Mouse (Mus musculus): Measurements from ENCODE around the gene Parm1. TPM values are rescaled to one million over a fixed set of nuclear protein-coding genes. Genes with fewer than 3 reads are reported as not detected.

Gene Parm1
- total RNA-seq (2021): 10 to 100 TPM; 18.2 to 21.7 TPM
- long read RNA-seq, experiment 1, full-length matches to known transcripts: 15 of 27 reads
- long read RNA-seq, experiment 1, partial matches to known transcripts: 3 of 27 reads
- long read RNA-seq, experiment 1, other reads (novel, unspliced or antisense): 9 of 27 reads
- long read RNA-seq, experiment 2, full-length matches to known transcripts: 9 of 18 reads
- long read RNA-seq, experiment 2, partial matches to known transcripts: 0 of 18 reads
- long read RNA-seq, experiment 2, other reads (novel, unspliced or antisense): 9 of 18 reads

GRCm38 (mm10) chr5:91517480-91518301 is at the start of gene Parm1:
TSS of gene Parm1 (plus strand) at chr5:91517615.
- peak; percentile 84 for DNase-seq (ENCODE audit: low spot score)

- no peak for DNase-seq (ENCODE audit: low spot score)
These were observed 42.2 kb upstream of the Parm1 start for GRCm38 (mm10) chr5:91475241-91475640.

GRCm38 (mm10) chr5:91476863-91477262 is 40.6 kb upstream of the Parm1 start:
- no peak for DNase-seq (ENCODE audit: low spot score)

- no peak for DNase-seq (ENCODE audit: low spot score)
These were observed 38.7 kb upstream of the Parm1 start for GRCm38 (mm10) chr5:91478673-91479072.

GRCm38 (mm10) chr5:91480129-91480528 is 37.3 kb upstream of the Parm1 start:
- DNase-seq (ENCODE audit: low spot score): no peak

- no peak for DNase-seq (ENCODE audit: low spot score)
These were observed 33.1 kb upstream of the Parm1 start for GRCm38 (mm10) chr5:91484324-91484723.

- no peak for DNase-seq (ENCODE audit: low spot score)
These were observed 23.0 kb upstream of the Parm1 start for GRCm38 (mm10) chr5:91494456-91494855.

- DNase-seq (ENCODE audit: low spot score): no peak
These were observed 16.1 kb upstream of the Parm1 start for GRCm38 (mm10) chr5:91501361-91501760.

- DNase-seq (ENCODE audit: low spot score): no peak
These were observed 15.0 kb upstream of the Parm1 start for GRCm38 (mm10) chr5:91502366-91502765.

GRCm38 (mm10) chr5:91504320-91504922 is 13.0 kb upstream of the Parm1 start:
- no peak for DNase-seq (ENCODE audit: low spot score)

- no peak for DNase-seq (ENCODE audit: low spot score)
These were observed 338 bp upstream of the Parm1 start for GRCm38 (mm10) chr5:91517077-91517476.

GRCm38 (mm10) chr5:91518302-91518790 is 931 bp downstream of the Parm1 start:
- DNase-seq (ENCODE audit: low spot score): no peak

GRCm38 (mm10) chr5:91518946-91519345 is 1.5 kb downstream of the Parm1 start:
- DNase-seq (ENCODE audit: low spot score): peak; percentile 33

GRCm38 (mm10) chr5:91519521-91519920 is 2.1 kb downstream of the Parm1 start:
- DNase-seq (ENCODE audit: low spot score): no peak

- no peak for DNase-seq (ENCODE audit: low spot score)
These were observed 15.5 kb downstream of the Parm1 start for GRCm38 (mm10) chr5:91532748-91533496.

GRCm38 (mm10) chr5:91559071-91559610 is 41.7 kb downstream of the Parm1 start:
- DNase-seq (ENCODE audit: low spot score): no peak

- no peak for DNase-seq (ENCODE audit: low spot score)
These were observed 42.3 kb downstream of the Parm1 start for GRCm38 (mm10) chr5:91559711-91560110.

- DNase-seq (ENCODE audit: low spot score): peak; percentile 15
These were observed 44.0 kb downstream of the Parm1 start for GRCm38 (mm10) chr5:91561394-91561793.

- peak; percentile 10 for DNase-seq (ENCODE audit: low spot score)
These were observed 45.1 kb downstream of the Parm1 start for GRCm38 (mm10) chr5:91562486-91562885.

GRCm38 (mm10) chr5:91564054-91564453 is 46.6 kb downstream of the Parm1 start:
- DNase-seq (ENCODE audit: low spot score): peak; percentile 8

- no peak for DNase-seq (ENCODE audit: low spot score)
These were observed 48.0 kb downstream of the Parm1 start for GRCm38 (mm10) chr5:91565458-91565857.

Data from gastrocnemius, adult 18-20 months (tissue).